Mouse (Mus musculus) lung, postnatal 0 days (tissue): ENCODE measurements at regions not wholly inside any gene's neighbourhood (a gene's known extent, or its start where the extent isn't known, plus 50 kb on each side); places are given as distances from the start of the nearest gene placed in this dataset.

Experiments
- CTCF ChIP-seq: IDR thresholded peaks from 2 replicates; pipeline ENCODE4 v1.5.1; 2016; ENCODE audit warnings: antibody characterized with exemption, mild to moderate bottlenecking
- EP300 ChIP-seq: IDR thresholded peaks from 2 replicates; pipeline ENCODE4 v1.6.1; 2016; ENCODE audit warnings: antibody characterized with exemption, mild to moderate bottlenecking, control low read depth

GRCm38 (mm10) chr12:48609391-48609790 lies 773.1 kb upstream of the Foxg1 start:
- TF ChIP-seq CTCF: no peak
- TF ChIP-seq EP300: no peak
